Mouse (Mus musculus) skeletal muscle tissue, adult 2 months (tissue): ENCODE measurements at regions not wholly inside any gene's neighbourhood (a gene's known extent, or its start where the extent isn't known, plus 50 kb on each side); places are given as distances from the start of the nearest gene placed in this dataset.
A peak's percentile ranks its signal among the peaks of the same experiment; 100 is the strongest.

ENCODE experiments used
- DNase-seq: peaks from one replicate; pipeline ENCODE4 v3.0.0-alpha.2; 2012; ENCODE audit warnings: low read depth, low spot score

DNA sequence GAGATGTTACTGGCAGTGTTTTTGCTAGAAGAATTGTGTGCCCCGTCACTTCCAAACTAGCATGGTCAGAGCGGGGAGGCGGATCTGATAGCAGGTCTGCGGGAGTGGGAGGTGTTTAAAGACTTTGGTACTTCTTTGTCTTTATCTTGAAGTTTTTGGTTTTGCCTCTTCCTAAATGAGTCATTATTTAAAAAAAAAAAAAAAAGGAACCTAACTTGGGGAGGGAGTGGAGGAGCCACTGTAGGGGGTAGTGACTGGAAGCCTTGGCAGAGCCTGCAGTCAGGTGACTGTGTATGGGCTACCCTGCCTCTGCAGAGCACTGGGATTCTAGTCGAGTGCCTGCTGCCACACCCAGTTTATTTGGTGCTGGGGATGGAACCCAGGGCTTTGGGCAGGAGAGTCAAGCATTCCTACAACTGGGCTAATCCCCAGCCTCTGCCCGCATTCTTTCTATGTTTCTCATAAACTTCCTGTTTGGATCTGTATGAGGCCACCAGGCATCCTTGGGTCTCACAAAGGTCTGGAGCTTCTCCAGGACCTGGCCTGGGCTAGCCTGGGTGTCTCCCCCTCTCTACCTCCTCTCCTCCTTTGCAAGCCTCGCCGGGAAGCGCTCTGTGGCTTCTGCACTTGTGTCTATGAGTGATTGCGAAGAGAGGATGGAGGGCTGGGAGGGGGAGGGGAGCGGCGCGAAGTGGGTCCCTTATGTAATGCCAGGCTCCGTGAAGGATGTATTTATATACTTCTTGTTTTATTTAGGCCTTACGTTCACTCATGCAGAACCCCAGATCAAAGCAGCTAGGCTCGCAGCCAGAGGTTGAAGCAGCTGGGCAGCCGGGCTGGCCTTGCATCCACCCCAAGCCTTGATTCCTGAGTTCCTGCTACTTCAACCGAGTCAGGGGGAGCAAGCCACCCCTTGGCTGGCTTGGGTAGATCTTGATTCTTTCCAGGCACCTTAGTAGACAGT lies 143.1 kb upstream of the Mrps10 start:
- DNase-seq, result peak; percentile 18

DNA sequence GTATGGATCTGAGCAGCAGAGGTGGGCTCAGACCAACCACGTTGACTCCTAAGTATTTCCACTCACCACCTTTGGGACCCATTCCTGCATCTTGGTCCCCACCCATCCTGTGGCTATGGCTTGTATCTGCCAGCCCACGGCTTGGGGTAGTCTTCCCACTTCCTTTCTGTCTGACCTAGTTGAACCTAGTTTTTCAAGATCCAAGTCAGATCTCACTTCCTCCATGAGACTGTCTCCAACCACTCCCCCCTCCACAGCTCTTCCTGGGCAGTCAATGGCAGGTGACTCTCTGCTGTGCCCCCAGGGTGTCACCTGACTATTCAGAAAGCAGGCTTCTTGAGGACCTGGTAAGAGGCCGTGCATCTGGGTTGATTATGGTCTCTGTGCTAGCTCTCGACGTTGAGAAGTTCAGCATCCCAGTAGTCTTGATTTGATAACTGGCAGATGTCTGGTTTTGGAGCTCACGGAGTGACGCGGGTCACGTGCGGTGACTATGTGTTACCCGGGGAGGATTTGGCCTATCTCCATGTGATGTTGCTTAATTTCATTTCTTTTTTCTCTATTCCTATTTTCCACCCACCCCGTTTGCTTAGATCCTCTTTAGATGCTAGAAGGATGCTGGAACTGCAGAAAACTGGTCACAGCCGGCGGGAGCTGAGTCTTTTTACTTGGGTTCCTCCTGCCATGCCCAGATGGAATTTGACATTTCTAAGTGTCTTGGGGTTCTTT lies 147.5 kb upstream of the Mrps10 start:
- DNase-seq, result peak; percentile 35

DNA sequence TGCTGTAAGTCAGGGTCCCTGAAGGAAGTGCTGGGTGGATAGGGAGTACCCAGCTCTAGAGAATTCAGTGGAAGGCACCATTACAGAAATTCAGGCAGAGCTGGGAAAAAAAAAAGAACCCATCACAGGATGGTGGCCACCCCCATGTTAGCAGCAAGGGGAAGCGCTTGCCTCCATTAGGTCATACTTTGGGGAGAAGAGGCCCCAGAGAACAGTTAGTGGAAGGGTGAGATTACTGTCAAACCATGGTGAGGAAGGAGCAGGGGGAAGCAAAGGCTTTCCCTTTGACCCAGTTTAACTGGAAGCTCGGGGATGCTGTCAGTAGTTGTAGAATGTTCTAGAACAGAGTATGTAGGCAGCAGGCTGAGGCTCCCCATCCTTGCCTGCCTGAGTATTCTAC lies 148.8 kb upstream of the Mrps10 start:
- DNase-seq, result no peak

DNA sequence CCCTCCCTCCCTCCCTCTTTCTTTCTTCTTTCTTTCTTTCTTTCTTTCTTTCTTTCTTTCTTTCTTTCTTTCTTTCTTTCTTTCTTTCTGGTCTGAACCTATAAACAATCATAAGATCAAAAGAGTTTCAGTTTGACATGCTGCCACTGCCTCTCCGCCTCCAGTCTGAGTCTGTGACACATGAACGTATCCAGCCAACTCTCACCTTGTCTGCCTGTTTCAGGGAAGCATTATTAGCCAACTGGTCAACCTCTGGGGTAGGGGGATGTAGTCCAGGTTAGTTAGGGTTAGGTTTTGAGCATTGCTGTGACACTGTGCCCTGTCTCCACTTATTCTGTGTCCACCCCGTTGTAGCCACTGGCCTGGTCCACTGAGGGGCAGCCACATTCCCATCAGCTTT lies 152.2 kb upstream of the Mrps10 start:
- no peak for DNase-seq

DNA sequence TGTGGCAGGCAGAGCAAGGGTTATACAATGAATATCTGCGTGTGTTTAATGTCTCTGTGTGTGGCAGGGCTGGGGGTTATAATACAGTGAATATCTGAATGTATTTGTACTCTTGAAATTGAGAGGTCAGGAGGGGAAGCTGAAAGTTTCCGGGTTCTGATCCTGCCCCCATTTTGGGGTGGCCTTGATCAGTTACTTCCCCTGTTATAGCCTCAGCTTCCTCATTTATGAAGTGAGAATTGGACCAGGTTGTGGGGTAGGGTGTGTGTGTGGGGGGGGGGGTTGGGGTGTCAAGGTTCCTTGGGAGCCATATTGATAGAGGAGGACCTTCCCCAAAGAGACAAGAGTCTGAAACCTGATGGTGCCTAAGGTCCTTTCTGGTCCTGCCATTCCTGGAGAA lies 152.8 kb upstream of the Mrps10 start:
- DNase-seq, result no peak

DNA sequence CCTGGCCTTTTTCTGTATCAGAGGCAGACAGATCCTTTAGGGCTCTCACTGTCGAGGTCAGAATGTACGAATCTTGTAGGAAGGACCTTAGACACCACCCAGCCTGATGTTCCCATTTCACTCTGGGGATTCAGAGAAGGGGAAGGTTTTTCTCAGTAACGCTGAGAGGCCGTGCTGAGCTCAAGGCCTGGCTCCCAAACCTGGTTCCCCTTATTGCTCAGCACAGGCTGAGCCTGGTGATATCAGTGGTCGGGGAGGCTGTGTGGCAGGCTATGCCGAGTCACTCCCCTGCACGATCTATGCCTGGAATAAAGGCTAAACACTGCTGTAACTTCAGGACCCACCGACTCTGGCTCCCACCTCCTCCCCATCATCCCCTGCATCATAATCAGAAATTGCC lies 154.6 kb upstream of the Mrps10 start:
- DNase-seq, result no peak

DNA sequence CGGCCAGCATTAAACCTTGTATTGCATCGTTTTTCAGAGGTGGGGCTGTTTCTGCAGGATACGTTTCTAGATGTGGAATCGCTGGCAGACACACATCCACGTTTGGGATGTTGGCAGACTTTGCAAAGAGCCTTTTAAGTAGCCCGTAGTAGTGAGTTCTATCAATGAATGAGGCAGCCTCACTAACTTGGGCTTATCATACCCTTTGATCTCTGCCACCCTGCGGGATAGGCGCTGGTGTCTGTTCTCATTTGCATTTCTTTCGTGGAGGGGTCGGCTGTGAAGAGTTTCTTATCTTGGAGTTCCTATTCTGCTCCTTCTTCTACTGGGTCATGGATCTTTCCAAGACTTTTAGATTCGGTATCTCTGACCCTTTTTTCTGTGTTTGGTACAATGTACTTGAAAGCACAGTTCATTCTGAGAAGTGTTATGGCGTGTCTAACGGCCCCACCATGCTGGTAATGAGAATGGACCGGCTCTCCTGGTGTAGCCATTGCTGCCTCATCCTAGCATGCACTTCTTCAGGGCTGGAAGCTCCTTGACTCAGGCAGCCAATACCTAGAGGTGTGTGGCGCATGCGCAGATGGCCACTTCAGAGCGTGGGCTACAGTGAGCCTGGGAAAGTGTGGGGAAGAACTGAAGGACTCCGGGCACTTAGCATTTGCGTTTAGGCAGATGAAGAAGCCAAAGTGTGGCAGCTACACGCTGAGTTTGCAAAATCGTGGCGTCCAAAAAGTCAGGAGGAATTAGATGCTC lies 158.1 kb upstream of the Mrps10 start:
- DNase-seq, result no peak

DNA sequence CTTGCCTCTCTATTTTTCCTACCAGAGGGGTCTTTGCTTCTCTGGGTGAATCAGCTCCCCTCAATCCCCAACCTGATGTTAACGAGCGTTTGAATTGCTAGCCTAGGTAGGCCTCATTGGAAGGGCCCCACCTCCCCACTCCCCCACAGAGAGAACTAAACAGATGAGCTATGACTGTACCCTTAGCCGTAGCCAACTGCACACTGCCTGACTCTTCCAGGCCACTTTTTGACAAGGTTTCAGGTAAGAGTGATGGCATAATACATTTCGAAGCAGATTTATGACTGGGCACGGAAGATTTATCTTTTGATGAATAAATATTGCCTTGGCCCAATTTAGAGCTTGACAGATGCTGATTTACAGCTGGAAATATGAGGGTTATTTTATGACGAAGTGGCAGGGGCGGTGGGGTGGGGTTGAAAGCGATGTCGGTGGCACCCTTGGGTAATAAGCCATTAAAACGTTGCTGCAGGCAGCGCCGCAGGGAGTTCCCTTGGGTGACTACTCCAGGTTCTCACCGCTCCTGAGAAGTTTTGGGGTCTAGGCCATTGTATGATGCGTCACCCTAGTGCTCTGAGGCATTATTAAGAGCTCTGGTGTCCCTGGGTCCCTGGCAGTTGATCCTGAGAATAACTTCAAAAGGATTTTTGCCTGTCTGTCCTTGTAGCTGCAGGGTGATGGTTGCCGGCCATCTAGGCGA lies 159.7 kb upstream of the Mrps10 start:
- DNase-seq, result no peak

DNA sequence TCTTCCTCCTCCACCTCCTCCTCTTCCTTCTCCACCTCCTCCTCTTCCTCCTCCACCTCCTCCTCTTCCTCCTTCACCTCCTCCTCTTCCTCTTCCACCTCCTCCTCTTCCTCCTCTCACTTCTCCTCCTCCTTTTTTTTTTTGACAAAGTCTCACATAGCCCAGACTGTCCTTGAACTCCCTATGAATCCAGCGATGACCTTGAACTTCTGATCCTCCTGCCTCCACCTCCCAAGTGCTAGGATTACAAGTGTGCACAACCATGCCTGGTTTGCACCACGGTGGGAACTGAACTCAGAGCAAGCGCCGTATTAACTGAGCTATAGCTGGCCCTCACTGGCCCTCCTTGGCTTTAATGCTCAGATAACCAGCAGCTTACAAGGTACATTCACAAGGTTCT lies 161.2 kb upstream of the Mrps10 start:
- no peak for DNase-seq

DNA sequence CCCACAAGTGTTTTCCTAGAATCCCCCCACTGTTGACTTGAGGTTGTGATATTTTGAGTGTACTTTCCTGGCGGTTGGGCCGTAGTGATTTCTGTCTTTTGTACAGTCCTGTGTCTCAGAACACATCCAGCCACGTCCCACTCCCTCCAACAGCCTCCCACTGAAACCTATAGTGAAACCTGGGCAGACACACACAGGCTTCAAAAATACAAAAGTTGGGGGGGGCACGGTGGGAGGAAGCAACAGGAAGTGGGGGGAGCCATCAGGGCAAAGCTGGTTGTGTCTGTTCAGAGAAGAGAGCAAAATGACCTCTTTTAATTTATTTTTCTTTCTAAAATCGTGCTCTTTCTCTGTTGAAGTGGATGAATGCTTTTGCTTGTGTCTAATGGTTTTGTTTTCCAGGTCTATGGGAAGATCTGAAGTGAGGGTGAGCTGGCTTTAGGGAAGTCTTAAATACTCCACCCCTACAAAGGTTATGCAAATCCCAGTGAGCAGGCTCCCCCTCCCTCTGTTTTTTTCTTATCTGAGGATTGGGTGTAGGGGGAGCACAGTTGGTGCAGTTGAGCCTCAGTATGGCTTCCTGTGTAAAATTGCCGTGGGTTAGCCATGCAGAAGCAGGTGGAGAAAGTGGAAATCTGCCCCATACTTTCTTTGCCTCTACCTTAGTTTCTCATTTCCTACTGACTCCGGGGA lies 164.1 kb upstream of the Mrps10 start:
- DNase-seq, result no peak

DNA sequence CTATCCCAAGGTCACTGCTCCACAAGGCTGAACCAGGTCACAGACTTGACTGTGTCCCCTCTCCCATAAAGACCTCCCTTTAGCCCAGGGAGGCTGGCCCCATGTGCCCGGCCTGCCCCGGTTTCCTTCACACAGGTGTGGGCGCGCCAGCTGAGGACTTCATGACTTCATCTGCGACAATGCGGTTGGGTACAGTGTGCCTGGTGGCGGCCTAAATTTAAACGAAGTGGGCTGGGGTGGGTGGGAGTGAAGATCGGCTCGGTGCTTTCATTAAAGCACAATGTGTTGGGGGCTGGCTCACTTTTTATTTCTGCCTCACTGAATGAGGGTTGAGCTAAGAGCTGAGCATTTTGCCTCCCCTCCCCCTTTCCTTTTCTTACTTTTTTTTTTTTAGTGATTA lies 169.5 kb upstream of the Mrps10 start:
- DNase-seq, result no peak

DNA sequence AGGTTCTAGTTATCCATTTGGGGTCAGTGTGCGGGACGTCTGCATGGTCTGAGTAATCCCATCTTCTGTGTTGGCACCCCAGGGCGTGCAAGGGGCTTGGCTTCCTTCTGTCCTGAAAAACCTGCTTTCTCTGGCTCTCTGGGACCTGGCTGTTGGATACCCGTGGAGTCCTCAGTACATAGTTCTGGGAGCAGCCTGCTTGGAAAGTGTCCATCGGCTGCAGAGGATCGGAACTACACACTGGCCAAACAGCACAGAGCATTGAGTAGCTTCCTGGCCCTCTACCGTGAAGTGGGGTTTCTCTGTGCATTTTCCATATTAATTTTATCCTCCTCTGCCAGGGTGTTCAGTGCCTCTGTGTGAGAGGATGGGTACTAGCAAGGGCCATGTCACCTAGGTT lies 170.7 kb upstream of the Mrps10 start:
- DNase-seq, result no peak

DNA sequence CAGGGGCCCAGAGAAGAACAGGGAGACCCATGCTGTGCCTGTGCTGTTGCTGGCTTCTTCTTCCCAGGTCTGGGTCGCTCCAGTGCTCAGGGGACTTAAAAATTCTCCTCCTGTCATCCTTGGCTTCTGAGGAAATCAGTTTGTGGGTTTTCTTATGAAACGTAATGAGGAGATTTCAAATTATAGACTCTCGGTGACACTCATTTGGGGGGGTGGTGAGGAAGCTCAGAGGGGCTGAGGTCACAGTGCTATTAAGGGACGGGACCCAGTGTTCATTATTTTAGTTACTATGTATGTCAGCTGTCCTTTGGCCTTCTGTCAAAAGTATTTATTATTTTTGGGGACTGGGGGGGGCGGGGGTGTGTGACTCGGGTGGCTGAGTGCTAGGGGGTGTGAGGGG lies 171.7 kb upstream of the Mrps10 start:
- no peak for DNase-seq

DNA sequence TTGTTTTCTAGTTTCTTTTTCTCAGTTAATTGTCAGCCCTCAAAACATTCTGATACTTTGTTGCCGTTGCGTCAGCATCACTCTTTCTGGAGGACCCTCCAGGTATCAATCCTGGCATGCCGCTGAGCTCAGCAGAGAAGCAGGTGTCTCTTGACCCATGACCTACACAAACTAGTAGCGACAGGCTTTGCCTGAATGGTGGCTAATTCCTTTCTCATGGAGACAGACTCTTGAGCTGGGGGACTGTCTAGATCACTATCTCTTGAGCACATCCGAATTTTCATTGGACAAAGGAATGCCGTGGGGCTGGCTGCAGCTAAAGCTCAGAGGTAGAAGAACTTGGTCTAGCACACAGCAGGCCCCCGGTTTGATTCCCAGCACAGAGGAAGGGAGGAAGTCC lies 172.7 kb upstream of the Mrps10 start:
- DNase-seq, result no peak

DNA sequence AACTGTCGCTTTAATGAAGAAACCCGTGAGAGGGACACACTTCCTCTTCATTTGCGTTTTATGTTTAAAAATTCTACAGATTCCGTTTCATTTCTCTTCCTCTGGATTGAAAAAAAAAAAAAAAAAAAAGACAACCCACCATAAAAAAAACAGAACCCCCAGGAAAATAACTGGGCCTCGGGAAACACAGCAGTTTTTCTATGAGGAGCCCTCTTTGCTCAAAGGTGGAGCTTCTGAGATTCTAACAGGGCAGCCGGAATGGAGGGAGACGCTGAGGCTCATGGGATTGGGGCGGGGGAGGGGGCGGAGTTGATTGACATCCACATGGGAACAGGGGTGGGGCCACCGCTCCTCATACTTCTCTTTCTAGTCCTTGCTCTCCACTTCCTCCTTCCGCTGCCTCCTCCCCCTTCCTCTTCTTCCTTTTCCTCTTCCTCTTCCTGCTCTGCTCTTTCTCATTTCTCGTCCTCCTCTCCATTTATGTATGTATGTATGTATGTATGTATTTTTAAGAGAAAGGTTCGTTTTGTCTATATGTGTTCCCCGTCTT lies 174.1 kb upstream of the Mrps10 start:
- DNase-seq, result no peak

DNA sequence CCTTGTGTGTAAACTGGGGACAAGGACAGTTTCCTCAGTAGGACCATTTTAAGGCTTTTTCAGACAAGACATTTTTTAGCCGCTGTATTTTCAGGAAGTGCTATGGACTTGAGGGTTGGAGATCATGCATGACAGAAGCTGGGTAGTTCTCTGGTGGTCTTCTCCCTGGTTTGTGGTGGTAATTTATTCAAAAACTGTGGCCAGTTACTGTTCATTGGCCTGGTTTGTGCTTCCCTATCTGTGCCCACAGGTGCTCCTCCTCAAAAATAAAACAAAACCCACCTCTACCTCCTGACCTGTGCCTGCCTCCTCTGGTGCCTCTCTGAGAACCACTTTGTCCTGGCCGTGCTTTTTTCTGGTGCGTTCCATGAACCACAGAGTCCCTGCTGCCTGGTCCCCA lies 177.3 kb upstream of the Mrps10 start:
- DNase-seq, result no peak

DNA sequence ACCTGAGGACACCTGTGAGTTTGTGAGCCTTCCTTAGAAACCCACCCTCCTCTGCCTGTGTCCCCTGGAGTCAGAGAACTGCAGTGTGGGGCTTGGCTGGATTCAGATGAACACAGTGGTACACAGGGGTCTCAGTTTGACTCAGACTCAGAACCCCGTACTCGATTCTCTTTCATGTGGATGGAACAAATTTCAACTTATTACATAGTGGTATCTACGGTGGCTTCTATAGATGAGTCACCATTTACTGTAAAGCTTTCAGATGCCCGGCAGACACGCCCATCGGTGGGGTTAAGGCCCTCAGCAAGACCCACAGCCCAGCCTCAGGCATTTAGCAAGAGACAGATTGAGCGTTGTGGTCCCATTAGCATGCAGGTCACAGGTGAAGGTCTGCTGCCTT lies 178.9 kb upstream of the Mrps10 start:
- DNase-seq, result no peak

DNA sequence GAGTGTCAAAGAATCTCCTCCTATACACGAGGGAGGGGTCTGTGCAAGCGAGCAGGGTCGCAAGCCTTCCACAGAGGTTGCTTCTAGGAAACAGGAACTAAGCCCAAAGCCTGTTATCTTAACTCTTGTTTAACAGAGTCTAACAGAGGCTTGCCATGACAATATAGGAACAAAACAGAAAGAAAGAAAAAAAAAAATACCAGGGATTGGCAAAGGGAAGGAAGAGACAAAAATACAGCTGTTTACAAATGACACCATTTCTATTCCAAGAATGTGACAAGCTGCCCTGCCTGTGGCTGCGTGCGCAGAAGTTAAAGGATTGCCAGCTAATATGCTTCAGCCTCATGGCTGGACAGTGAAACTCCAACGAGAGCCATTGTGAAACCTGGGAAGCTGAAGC lies 173.8 kb upstream of the Ubr2 start:
- DNase-seq, result no peak

DNA sequence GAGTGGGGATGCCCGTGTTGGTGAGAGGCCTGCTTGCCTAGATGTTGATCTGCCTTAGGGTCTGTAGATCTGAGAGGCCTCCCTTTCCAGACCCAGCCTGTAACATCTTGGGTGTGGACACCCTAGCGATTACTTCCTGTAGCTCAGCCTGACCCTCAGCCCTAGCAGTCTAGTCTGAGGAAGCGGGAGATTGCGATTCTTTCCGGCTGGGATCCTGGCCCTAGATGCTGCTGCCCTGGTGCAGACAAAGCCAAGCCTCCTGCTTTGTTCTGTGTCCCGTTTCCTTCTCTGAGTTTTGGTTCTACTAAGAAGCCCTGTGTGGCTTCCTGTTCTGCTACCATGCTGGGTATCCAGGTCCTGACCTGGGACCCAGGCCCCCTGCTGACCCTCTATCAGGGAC lies 171.8 kb upstream of the Ubr2 start:
- no peak for DNase-seq

DNA sequence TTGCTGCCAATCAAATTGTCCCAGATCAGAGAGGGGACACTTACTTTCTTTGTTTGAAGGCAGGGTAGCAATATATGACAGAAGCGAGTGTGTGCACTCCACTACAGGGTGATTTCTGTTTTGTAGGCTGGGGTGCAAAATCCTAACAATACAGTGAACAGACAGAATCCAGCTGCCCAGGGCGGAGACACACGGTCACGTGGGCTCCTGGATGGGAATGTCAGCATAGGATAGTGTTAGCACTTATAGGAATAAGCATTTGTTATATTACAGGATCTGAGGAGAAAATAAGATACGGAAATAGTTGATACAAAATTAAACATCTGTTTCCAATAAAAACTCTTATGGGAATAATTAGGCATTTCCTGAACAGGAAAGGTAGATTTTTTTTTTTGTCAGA lies 169.1 kb upstream of the Ubr2 start:
- no peak for DNase-seq

DNA sequence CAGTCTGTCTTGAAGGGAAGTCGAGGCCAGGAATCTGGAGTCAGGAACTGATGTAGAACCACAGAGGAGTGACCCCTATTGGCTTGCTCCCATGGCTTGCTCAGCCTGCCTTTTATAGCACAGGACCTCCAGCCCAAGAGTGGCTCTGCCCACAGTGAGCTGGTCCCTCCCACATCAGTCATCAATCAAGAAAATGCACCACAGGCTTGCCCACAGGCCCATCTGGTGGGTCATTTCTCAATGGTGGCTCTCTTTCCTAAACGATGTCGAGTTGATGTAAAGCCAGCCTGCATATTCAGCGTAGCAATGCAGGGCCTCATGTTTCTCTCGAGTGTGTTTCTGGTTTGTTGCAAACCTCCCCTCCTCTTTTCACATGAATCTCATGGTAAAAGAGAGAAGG lies 168.3 kb upstream of the Ubr2 start:
- no peak for DNase-seq
